Mouse (Mus musculus): Measurements from ENCODE around the gene Tmem132c.

DNA sequence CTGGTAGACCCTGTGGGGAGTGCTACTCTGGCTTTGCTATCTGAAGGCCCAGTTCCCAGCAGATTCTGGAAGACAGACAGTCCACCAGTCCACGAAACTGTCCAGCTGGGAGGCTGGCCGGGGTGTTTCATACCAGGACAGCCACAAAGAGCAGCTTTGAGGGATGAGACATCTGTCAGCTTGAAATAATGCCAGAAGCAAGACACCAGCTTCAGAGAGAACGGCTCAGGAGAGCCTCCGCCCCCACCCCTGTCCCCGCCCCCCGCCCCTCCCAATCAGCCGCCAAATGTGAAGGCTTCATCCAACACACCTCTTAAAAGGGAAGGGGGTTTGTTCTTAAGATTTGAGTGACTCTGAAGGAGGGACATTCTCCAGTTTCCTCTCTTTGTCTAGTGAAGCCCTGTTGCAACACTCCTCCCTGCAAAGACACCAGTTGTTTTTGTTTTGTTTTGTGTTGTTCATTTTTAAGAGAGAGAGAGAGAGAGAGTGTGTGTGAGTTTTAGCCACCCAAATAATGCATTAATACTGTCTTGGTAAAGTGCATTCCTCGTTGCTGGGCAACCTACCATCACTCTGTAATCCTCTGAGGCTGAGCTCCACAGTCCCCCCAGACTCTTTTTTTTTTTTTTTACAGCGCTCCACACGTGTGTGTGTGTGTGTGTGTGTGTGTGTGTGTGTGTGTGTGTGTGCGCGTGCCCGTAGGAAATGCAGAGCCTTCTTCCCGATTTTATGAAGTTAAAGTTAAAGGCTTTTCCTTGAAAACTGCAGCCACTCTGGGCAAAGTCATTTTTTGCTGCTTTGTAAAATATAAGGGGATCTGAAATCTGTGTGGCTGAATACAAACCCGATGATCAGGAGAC, 94.7 kb downstream of the Tmem132c start:
- TF ChIP-seq CTCF (IDR thresholded peaks at IDR 0.05; ENCODE audit: borderline replicate concordance, extremely low read depth, insufficient read depth, insufficient read length) (no peak), POLR2A (IDR thresholded peaks at IDR 0.05; ENCODE audit: borderline replicate concordance, extremely low read depth, insufficient read depth, insufficient read length, poor library complexity, severe bottlenecking) (no peak)
